ENCODE assay signal across 10 mouse cellular contexts in genomic region chr1:77506038-77506855, GRCm38 (mm10). TPM values are rescaled to one million over a fixed set of nuclear protein-coding genes. Genes with fewer than 3 reads are reported as not detected.
DNase-seq lines count a peak whose midpoint lies in the region; ATAC-seq and TF ChIP-seq lines count a peak whose summit lies in the region.
"Had no signal": no experiment of that assay in that cellular context is flagged by ENCODE, and none has a peak within 500 bp of the region (broad histone marks: within the 10 kb centered on the region; RNA-seq: fewer than 3 reads in every experiment).

No protein-coding gene starts in this region.

- H3K9me3 ChIP-seq in kidney, postnatal 0 days (replicated peaks; ENCODE audit: low read length), result no peaks in the 10 kb centered on the region
- no peaks in the 10 kb centered on the region for H3K9me3 ChIP-seq in embryonic facial prominence, embryonic 12.5 days
- no peaks in the 10 kb centered on the region for H3K9me3 ChIP-seq in hindbrain, embryonic 16.5 days (ENCODE audit: control insufficient read depth, low read length)
- no peaks in the 10 kb centered on the region for H3K9me3 ChIP-seq in neural tube, embryonic 12.5 days

- no peak for TF ChIP-seq CTCF in kidney, postnatal 0 days (IDR thresholded peaks at IDR 0.05; ENCODE audit: low read depth)
- no peak for TF ChIP-seq CTCF in heart, adult 2 months (IDR thresholded peaks at IDR 0.05)

- H3K27me3 ChIP-seq in kidney, postnatal 0 days (ENCODE audit: insufficient read depth, low read length), result no peaks in the 10 kb centered on the region
- H3K27me3 ChIP-seq in embryonic facial prominence, embryonic 12.5 days, result no peaks in the 10 kb centered on the region
- H3K27me3 ChIP-seq in hindbrain, embryonic 16.5 days (replicated peaks; ENCODE audit: control insufficient read depth, insufficient read depth, low read length), result no peaks in the 10 kb centered on the region
- no peaks in the 10 kb centered on the region for H3K27me3 ChIP-seq in neural tube, embryonic 12.5 days (replicated peaks)
- no peaks in the 10 kb centered on the region for H3K27me3 ChIP-seq in heart, adult 2 months (ENCODE audit: control insufficient read depth, insufficient read depth, low read length)

- H3K27ac ChIP-seq in kidney, postnatal 0 days, result no peak overlapping the region
- no peak overlapping the region for H3K27ac ChIP-seq in embryonic facial prominence, embryonic 12.5 days
- H3K27ac ChIP-seq in hindbrain, embryonic 16.5 days (ENCODE audit: low read depth, low read length), result no peak overlapping the region
- H3K27ac ChIP-seq in neural tube, embryonic 12.5 days, result no peak overlapping the region
- no peak overlapping the region for H3K27ac ChIP-seq in heart, adult 2 months

- ATAC-seq in kidney, postnatal 0 days (replicated peaks; ENCODE audit: low FRiP score, low read depth), result no peak
- no peak for ATAC-seq in embryonic facial prominence, embryonic 12.5 days (ENCODE audit: insufficient number of reproducible peaks, insufficient read depth, low FRiP score, low TSS enrichment)
- peak; percentile 73 for ATAC-seq in hindbrain, embryonic 16.5 days
- peak; percentile 18; the same call in 1 of the 2 replicates for ATAC-seq in neural tube, embryonic 12.5 days (ENCODE audit: low FRiP score, low read depth)

- TF ChIP-seq POLR2A in heart, adult 2 months (IDR thresholded peaks at IDR 0.05; ENCODE audit: insufficient read depth, low read depth, low read length), result no peak

- intact Hi-C loops in heart, adult 2 months (cut with DNase I), result no loop called here

- peak overlapping the region; percentile 38 for H3K4me2 ChIP-seq in kidney, postnatal 0 days (ENCODE audit: low read length)
- H3K4me2 ChIP-seq in embryonic facial prominence, embryonic 12.5 days (replicated peaks), result peak overlapping the region; percentile 46
- peak overlapping the region; percentile 58 for H3K4me2 ChIP-seq in hindbrain, embryonic 16.5 days (ENCODE audit: low read length)
- peak overlapping the region; percentile 57 for H3K4me2 ChIP-seq in neural tube, embryonic 12.5 days (replicated peaks)

- WGBS in kidney, postnatal 0 days, result 55% methylated on average over 21 of the region's 21 CpGs
- 48% methylated on average over 21 of the region's 21 CpGs for WGBS in embryonic facial prominence, embryonic 12.5 days
- WGBS in hindbrain, embryonic 16.5 days, result 28% methylated on average over 21 of the region's 21 CpGs
- 33% methylated on average over 21 of the region's 21 CpGs for WGBS in neural tube, embryonic 12.5 days
- WGBS in heart, adult 2 months, result 84% methylated on average over 21 of the region's 21 CpGs

- DNase-seq in kidney, postnatal 0 days (ENCODE audit: low spot score), result no peak
- DNase-seq in kidney, adult 18-20 months, result no peak
- no peak for DNase-seq in heart, adult 2 months
- DNase-seq in lung, postnatal 36 days, result no peak
- no peak for DNase-seq in spleen, adult 18-20 months
- DNase-seq: lung, adult 18-20 months had no signal

- no peak overlapping the region for H3K4me3 ChIP-seq in kidney, postnatal 0 days (replicated peaks; ENCODE audit: low read depth, low read length)
- peak overlapping the region; percentile 25 for H3K4me3 ChIP-seq in embryonic facial prominence, embryonic 12.5 days
- peak overlapping the region; percentile 37 for H3K4me3 ChIP-seq in hindbrain, embryonic 16.5 days (ENCODE audit: low read length)
- H3K4me3 ChIP-seq in neural tube, embryonic 12.5 days, result peak overlapping the region; percentile 18
- H3K4me3 ChIP-seq in heart, adult 2 months, result no peak overlapping the region

- H3K4me1 ChIP-seq in kidney, postnatal 0 days (replicated peaks; ENCODE audit: insufficient read depth, low read length), result 0 out of 2 replicates have a peak, but pooled peaks cover 4% of the 10 kb centered on the region
- peaks cover 55% of the 10 kb centered on the region for H3K4me1 ChIP-seq in embryonic facial prominence, embryonic 12.5 days
- peaks cover 24% of the 10 kb centered on the region for H3K4me1 ChIP-seq in hindbrain, embryonic 16.5 days (ENCODE audit: control insufficient read depth, insufficient read depth, low read depth, low read length)
- peaks cover 69% of the 10 kb centered on the region for H3K4me1 ChIP-seq in neural tube, embryonic 12.5 days
- peaks cover 11% of the 10 kb centered on the region for H3K4me1 ChIP-seq in heart, adult 2 months (ENCODE audit: control insufficient read depth, insufficient read depth, low read length)

- H3K79me2 ChIP-seq in heart, adult 2 months (replicated peaks; ENCODE audit: control insufficient read depth, insufficient read depth, low read length), result peaks cover 2% of the 10 kb centered on the region

- H3K36me3 ChIP-seq in kidney, postnatal 0 days (ENCODE audit: insufficient read depth, low read length), result 0 out of 2 replicates have a peak, but pooled peaks cover 5% of the 10 kb centered on the region
- H3K36me3 ChIP-seq in embryonic facial prominence, embryonic 12.5 days, result peaks cover 27% of the 10 kb centered on the region
- H3K36me3 ChIP-seq in hindbrain, embryonic 16.5 days (ENCODE audit: control insufficient read depth, insufficient read depth, low read length), result no peaks in the 10 kb centered on the region
- H3K36me3 ChIP-seq in neural tube, embryonic 12.5 days, result peaks cover 11% of the 10 kb centered on the region
- peaks cover 40% of the 10 kb centered on the region for H3K36me3 ChIP-seq in heart, adult 2 months (ENCODE audit: control insufficient read depth, insufficient read depth, low read length)

- TF ChIP-seq EP300 in heart, adult 2 months (IDR thresholded peaks at IDR 0.05; ENCODE audit: insufficient read depth, low read depth, low read length), result no peak

- H3K9ac ChIP-seq in kidney, postnatal 0 days (ENCODE audit: low read depth, low read length), result no peak overlapping the region
- H3K9ac ChIP-seq in embryonic facial prominence, embryonic 12.5 days, result 0 out of 2 replicates have a peak overlapping the region, but pooled peaks have one; percentile 17
- H3K9ac ChIP-seq in hindbrain, embryonic 16.5 days (ENCODE audit: low read depth, low read length), result peak overlapping the region; percentile 30
- peak overlapping the region; percentile 17; the same call in 1 of the 2 replicates for H3K9ac ChIP-seq in neural tube, embryonic 12.5 days
- H3K9ac ChIP-seq in heart, adult 2 months (ENCODE audit: low read depth, low read length), result no peak overlapping the region

RNA-seq across cellular contexts. Expression of gene Epha4, which starts 8.6 kb away (rescaled TPM):
- 12.0 and 14.0 TPM in 2 replicates for polyA plus RNA-seq in kidney, postnatal 0 days (2015; fragmentation: Nextera tagmentation; extraction: Ambion mirVana)
- 60.1 and 63.6 TPM in 2 replicates for polyA plus RNA-seq in embryonic facial prominence, embryonic 12.5 days (2016; fragmentation: Nextera tagmentation; extraction: Ambion mirVana)
- 37.7 and 40.8 TPM in 2 replicates for polyA plus RNA-seq in hindbrain, embryonic 16.5 days (2015; fragmentation: Nextera tagmentation; extraction: Ambion mirVana)
- polyA plus RNA-seq in neural tube, embryonic 12.5 days (2016; fragmentation: Nextera tagmentation; extraction: Ambion mirVana), result 27.9 and 31.6 TPM in 2 replicates
- total RNA-seq in heart, adult 2 months (2021), result 10 to 100 TPM; 25.4 to 45.5 TPM
- 28.4 and 62.6 TPM in 2 replicates for polyA plus RNA-seq in heart, adult 2 months (2012; rRNA removed)
- total RNA-seq: MEL had no signal

Comparison
In these comparisons a context has a peak if more than half of its experiments do, and no peak if none do; other contexts are left out.
1. ATAC-seq: peak in hindbrain, embryonic 16.5 days (single experiment) and neural tube, embryonic 12.5 days (single experiment); none in kidney, postnatal 0 days (single experiment) and embryonic facial prominence, embryonic 12.5 days (single experiment).
2. H3K4me3 ChIP-seq: peak in embryonic facial prominence, embryonic 12.5 days (single experiment), hindbrain, embryonic 16.5 days (single experiment) and neural tube, embryonic 12.5 days (single experiment); none in kidney, postnatal 0 days (single experiment) and heart, adult 2 months (single experiment).
3. H3K9ac ChIP-seq: peak in embryonic facial prominence, embryonic 12.5 days (single experiment), hindbrain, embryonic 16.5 days (single experiment) and neural tube, embryonic 12.5 days (single experiment); none in kidney, postnatal 0 days (single experiment) and heart, adult 2 months (single experiment).
4. Peak in every context shown above with its lines, with median percentiles within 50 percentile points of each other: H3K4me2 ChIP-seq.